8 mouse cellular contexts compared by ENCODE assay signal in the genomic region with DNA sequence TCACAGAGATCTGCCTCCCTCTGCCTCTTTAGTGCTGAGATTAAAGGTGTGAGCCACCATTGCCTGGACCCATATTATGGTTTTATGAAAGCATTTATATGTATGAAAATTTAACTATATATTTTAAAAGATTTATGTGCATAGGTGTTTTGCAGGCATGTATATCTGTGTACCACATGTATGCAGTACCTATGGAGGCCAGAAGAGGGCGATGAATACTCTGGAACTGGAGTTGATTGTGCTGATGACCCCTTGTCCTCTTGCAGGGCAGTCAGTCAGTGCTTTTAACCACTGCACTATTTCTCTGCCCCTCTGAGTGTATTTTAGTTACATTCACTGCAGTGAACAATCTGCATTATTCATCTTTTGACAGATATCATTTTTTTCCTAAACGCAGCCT. TPM values are rescaled to one million over a fixed set of nuclear protein-coding genes. Genes with fewer than 3 reads are reported as not detected.
DNase-seq lines count a peak whose midpoint lies in the region.

No protein-coding gene starts in this region.

- peak; percentile 56 to 76 for DNase-seq in heart, postnatal 10 days
- no peak for DNase-seq in heart, postnatal 25 days (ENCODE audit: low spot score)
- peak; percentile 77 for DNase-seq in A20 (ENCODE audit: low read depth, low spot score)
- peak; percentile 46 for DNase-seq in T-cell, adult 2 months (ENCODE audit: low spot score)
- peak; percentile 45 for DNase-seq in embryo, embryonic 11.5 days (ENCODE audit: low read depth, low spot score)
- DNase-seq in kidney, postnatal 36 days = peak; percentile 73 to 85
- peak; percentile 82 for DNase-seq in naive thymus-derived CD4-positive, alpha-beta T cell, adult 2 months (ENCODE audit: low read depth)
- no peak for DNase-seq in yolk sac, embryonic 10.5 days (ENCODE audit: low spot score)

- intact Hi-C loops in heart, postnatal 10 days (cut with DNase I) = loop anchor here (2.0 to 10.0 kb wide), 4 partner anchors 35 to 281 kb away; no protein-coding TSS in a partner anchor
- intact Hi-C loops in heart, postnatal 25 days (cut with DNase I) = loop anchor here (5.0 to 10.0 kb wide), 3 partner anchors 37 to 281 kb away; partner anchors contain the start of genes Rps19bp1 and Tab1

RNA-seq across cellular contexts. Expression of gene Mief1, which starts 8.0 kb away (rescaled TPM):
- 10 to 100 TPM; 33.2 to 37.6 TPM for total RNA-seq in heart, postnatal 10 days (2021)
- 10 to 100 TPM; 29.2 to 32.3 TPM for total RNA-seq in heart, postnatal 25 days (2021)

RNA-seq across cellular contexts. Expression of gene AC140267.1, which starts 9.8 kb away (rescaled TPM):
- total RNA-seq in heart, postnatal 10 days (2021) = 10 to 100 TPM; 22.0 to 31.2 TPM
- 10 to 100 TPM; 16.1 to 21.0 TPM for total RNA-seq in heart, postnatal 25 days (2021)

RNA-seq across cellular contexts. Expression of gene Atf4, which starts 29.2 kb away (rescaled TPM):
- total RNA-seq in heart, postnatal 10 days (2021) = 100 to 1,000 TPM in 1 of 2 experiments, 10 to 100 TPM in 1; 96.4 to 105 TPM
- 10 to 100 TPM; 58.3 to 81.7 TPM for total RNA-seq in heart, postnatal 25 days (2021)

RNA-seq across cellular contexts. Expression of gene Rps19bp1, which starts 38.3 kb away (rescaled TPM):
- total RNA-seq in heart, postnatal 10 days (2021) = 10 to 100 TPM; 20.0 to 24.6 TPM
- total RNA-seq in heart, postnatal 25 days (2021) = 10 to 100 TPM; 15.5 to 15.9 TPM

RNA-seq across cellular contexts. Expression of gene Mgat3, which starts 52.3 kb away (rescaled TPM):
- 1 to 10 TPM; 1.6 to 2.3 TPM for total RNA-seq in heart, postnatal 10 days (2021)
- 1 to 10 TPM; 1.5 to 1.6 TPM for total RNA-seq in heart, postnatal 25 days (2021)

Comparison
In these comparisons a context has a peak if more than half of its experiments do, and no peak if none do; other contexts are left out.
1. DNase-seq: peak in heart, postnatal 10 days (2 of 2), A20 (single experiment), T-cell, adult 2 months (single experiment), embryo, embryonic 11.5 days (single experiment), kidney, postnatal 36 days (2 of 2) and naive thymus-derived CD4-positive, alpha-beta T cell, adult 2 months (single experiment); none in heart, postnatal 25 days (single experiment) and yolk sac, embryonic 10.5 days (single experiment).